Mouse (Mus musculus) heart, adult 18-20 months (tissue): ENCODE results near the gene Myo1h. TPM values are rescaled to one million over a fixed set of nuclear protein-coding genes. Genes with fewer than 3 reads are reported as not detected.

Experiments used
- DNase-seq, 2 experiments: peaks; one replicate each; pipeline ENCODE4 v3.0.0; 2021 to 2022; ENCODE audit warnings: mixed read lengths in 1 of 2
- total RNA-seq, 2 experiments: library from RNA; stranded (reverse); gene quantifications; 2 replicates each; pipeline ENCODE4 v1.2.3; 2021

Gene Myo1h
- total RNA-seq, 2 experiments from 2014 or later: 0.27 to 0.85 TPM

- DNase-seq: peak; percentile 44 to 51
Measured at GRCm38 (mm10) chr5:114296693-114297631, 8.0 kb downstream of the Myo1h start.

GRCm38 (mm10) chr5:114298212-114298894 lies 9.4 kb downstream of the Myo1h start:
- no peak for DNase-seq

GRCm38 (mm10) chr5:114299156-114299855 lies 10.3 kb downstream of the Myo1h start:
- DNase-seq: no peak

- DNase-seq: no peak
Measured at GRCm38 (mm10) chr5:114299883-114300610, 11.1 kb downstream of the Myo1h start.

- no peak for DNase-seq
Measured at GRCm38 (mm10) chr5:114303166-114303565, 14.2 kb downstream of the Myo1h start.

GRCm38 (mm10) chr5:114306496-114306895 lies 17.5 kb downstream of the Myo1h start:
- DNase-seq: no peak

- DNase-seq: peak; percentile 4 to 74
Measured at GRCm38 (mm10) chr5:114308765-114309679, 20.1 kb downstream of the Myo1h start.

- DNase-seq: no peak
Measured at GRCm38 (mm10) chr5:114309680-114310036, 20.7 kb downstream of the Myo1h start.

- DNase-seq: peak in 1 of 2 experiments; percentile 28
Measured at GRCm38 (mm10) chr5:114323105-114323790, 34.3 kb downstream of the Myo1h start.

- peak; percentile 15 to 26 for DNase-seq
Measured at GRCm38 (mm10) chr5:114323791-114324507, 35.0 kb downstream of the Myo1h start.

- no peak for DNase-seq
Measured at GRCm38 (mm10) chr5:114342996-114343395, 54.0 kb downstream of the Myo1h start.

GRCm38 (mm10) chr5:114343612-114344011 lies 54.6 kb downstream of the Myo1h start:
- no peak for DNase-seq

- DNase-seq: no peak
Measured at GRCm38 (mm10) chr5:114345538-114345937, 56.6 kb downstream of the Myo1h start.

GRCm38 (mm10) chr5:114347005-114347404 lies 58.0 kb downstream of the Myo1h start:
- DNase-seq: no peak

- no peak for DNase-seq
Measured at GRCm38 (mm10) chr5:114351490-114351889, 62.5 kb downstream of the Myo1h start.

GRCm38 (mm10) chr5:114356250-114356935 lies 67.4 kb downstream of the Myo1h start:
- DNase-seq: peak; percentile 82 to 88

- DNase-seq: peak in 1 of 2 experiments; percentile 47
Measured at GRCm38 (mm10) chr5:114356936-114357751, 68.2 kb downstream of the Myo1h start.

- no peak for DNase-seq
Measured at GRCm38 (mm10) chr5:114358833-114359232, 69.9 kb downstream of the Myo1h start.
